Mouse (Mus musculus) forebrain, embryonic 16.5 days (tissue): ENCODE measurements around the gene Susd3. TPM values are rescaled to one million over a fixed set of nuclear protein-coding genes. Genes with fewer than 3 reads are reported as not detected.

Experiments used
- ATAC-seq: fragments of 200-750 bp; cut with Nextera tagmentation; 2 replicates; pipeline ENCODE4 v1.8.0; 2017; ENCODE audit warnings: mild to moderate bottlenecking, moderate library complexity
- H3K27ac ChIP-seq: fragments of 300-500 bp; sonication (generic); 2 replicates; pipeline ENCODE4 v1.5.1; 2014; ENCODE audit warnings: low read length, control low read depth
- H3K27me3 ChIP-seq: fragments of 300-500 bp; sonication (generic); replicated peaks from 2 replicates; pipeline ENCODE4 v1.6.1; 2014; ENCODE audit warnings: low read length; ENCODE audit not compliant: control insufficient read depth, insufficient read depth
- H3K36me3 ChIP-seq: fragments of 300-500 bp; sonication (generic); 2 replicates; pipeline ENCODE4 v1.6.1; 2014; ENCODE audit not compliant: control insufficient read depth, insufficient read depth
- H3K4me1 ChIP-seq: fragments of 300-500 bp; sonication (generic); replicated peaks from 2 replicates; pipeline ENCODE4 v1.6.1; 2014; ENCODE audit warnings: low read length; ENCODE audit not compliant: control insufficient read depth, insufficient read depth
- H3K4me2 ChIP-seq: fragments of 300-500 bp; sonication (generic); 2 replicates; pipeline ENCODE4 v1.6.1; 2014; ENCODE audit warnings: mild to moderate bottlenecking, low read length, control low read depth
- H3K4me3 ChIP-seq: fragments of 300-500 bp; sonication (generic); replicated peaks from 2 replicates; pipeline ENCODE4 v1.5.1; 2014; ENCODE audit warnings: mild to moderate bottlenecking, low read length, control low read depth
- H3K9ac ChIP-seq: fragments of 300-500 bp; sonication (generic); replicated peaks from 2 replicates; pipeline ENCODE4 v1.6.1; 2014; ENCODE audit warnings: low read depth, low read length, control low read depth
- H3K9me3 ChIP-seq: fragments of 300-500 bp; sonication (generic); 2 replicates; pipeline ENCODE4 v1.6.1; 2016; ENCODE audit warnings: low read length; ENCODE audit not compliant: control insufficient read depth
- WGBS: fragments of 180-500 bp; shearing (Covaris S2); extraction: QIAGEN DNeasy Blood & Tissue Kit; methylation state at CpG from one replicate; pipeline ENCODE4 v1.1.7; 2014; 5-methylcytosine and 5-hydroxymethylcytosine counted together
- polyA plus RNA-seq: library from polyadenylated mRNA; unstranded; fragments of >200 nt; fragmentation: Nextera tagmentation; extraction: Ambion mirVana; gene quantifications from 2 replicates; pipeline ENCODE4 v1.2.1, GENCODE M21; 2015

Susd3 gene
- polyA plus RNA-seq, 1 experiment from 2014 or later = 0.85 TPM

- no peak overlapping the region for H3K4me2 ChIP-seq
- 70% methylated on average over 3 of the region's 3 CpGs for WGBS
- no peak for ATAC-seq
- H3K4me1 ChIP-seq = peaks cover 5% of the 10 kb centered on the region
- H3K9me3 ChIP-seq = no peaks in the 10 kb centered on the region
- H3K27ac ChIP-seq = no peak overlapping the region
- H3K9ac ChIP-seq = no peak overlapping the region
- H3K4me3 ChIP-seq = no peak overlapping the region
- H3K27me3 ChIP-seq = peaks cover 20% of the 10 kb centered on the region
- H3K36me3 ChIP-seq = no peaks in the 10 kb centered on the region
Measured at GRCm38 (mm10) chr13:49248923-49249322, 417 bp upstream of the Susd3 start.

GRCm38 (mm10) chr13:49247740-49248466, 603 bp downstream of the Susd3 start:
- Histone ChIP-seq H3K27me3 (peaks cover 20% of the 10 kb centered on the region), H3K9ac (peak overlapping the region; percentile 29; the same call in 1 of the 2 replicates), H3K36me3 (no peaks in the 10 kb centered on the region), H3K4me3 (peak overlapping the region; percentile 38), H3K9me3 (no peaks in the 10 kb centered on the region), H3K4me2 (peak overlapping the region; percentile 54), H3K4me1 (peaks cover 5% of the 10 kb centered on the region), H3K27ac (no peak overlapping the region)
- 0 out of 2 replicates have a peak, but pooled peaks have one; percentile 40 for ATAC-seq
- 1% methylated on average over 58 of the region's 58 CpGs for WGBS

- WGBS = 42% methylated on average over 12 of the region's 12 CpGs
Measured at GRCm38 (mm10) chr13:49247232-49247739, 1.2 kb downstream of the Susd3 start.

GRCm38 (mm10) chr13:49246626-49247025, 1.9 kb downstream of the Susd3 start:
- H3K4me3 ChIP-seq = no peak overlapping the region
- no peaks in the 10 kb centered on the region for H3K36me3 ChIP-seq
- H3K9me3 ChIP-seq = no peaks in the 10 kb centered on the region
- WGBS = 77% methylated on average over 2 of the region's 2 CpGs
- peaks cover 5% of the 10 kb centered on the region for H3K4me1 ChIP-seq
- H3K27ac ChIP-seq = no peak overlapping the region
- H3K4me2 ChIP-seq = no peak overlapping the region
- no peak for ATAC-seq
- H3K27me3 ChIP-seq = peaks cover 20% of the 10 kb centered on the region
- no peak overlapping the region for H3K9ac ChIP-seq

More at GRCm38 (mm10) chr13:49247232-49247739, 1.2 kb downstream of the Susd3 start:
- peak overlapping the region; percentile 54 for H3K4me2 ChIP-seq
- no peak for ATAC-seq
- H3K36me3 ChIP-seq = no peaks in the 10 kb centered on the region
- H3K4me1 ChIP-seq = peaks cover 5% of the 10 kb centered on the region
- H3K27me3 ChIP-seq = peaks cover 20% of the 10 kb centered on the region
- no peak overlapping the region for H3K27ac ChIP-seq
- peak overlapping the region; percentile 38 for H3K4me3 ChIP-seq
- H3K9me3 ChIP-seq = no peaks in the 10 kb centered on the region
- H3K9ac ChIP-seq = no peak overlapping the region; the same call in 1 of the 2 replicates

GRCm38 (mm10) chr13:49246011-49246410, 2.5 kb downstream of the Susd3 start:
- 68% methylated on average over 3 of the region's 3 CpGs for WGBS
- peaks cover 5% of the 10 kb centered on the region for H3K4me1 ChIP-seq
- H3K36me3 ChIP-seq = no peaks in the 10 kb centered on the region
- H3K4me3 ChIP-seq = no peak overlapping the region
- no peak overlapping the region for H3K4me2 ChIP-seq
- no peak overlapping the region for H3K9ac ChIP-seq
- H3K9me3 ChIP-seq = no peaks in the 10 kb centered on the region
- ATAC-seq = no peak
- H3K27me3 ChIP-seq = peaks cover 20% of the 10 kb centered on the region
- no peak overlapping the region for H3K27ac ChIP-seq

- Histone ChIP-seq H3K27ac (no peak overlapping the region), H3K36me3 (no peaks in the 10 kb centered on the region), H3K4me1 (peaks cover 5% of the 10 kb centered on the region), H3K9ac (no peak overlapping the region), H3K27me3 (peaks cover 20% of the 10 kb centered on the region), H3K4me3 (no peak overlapping the region), H3K4me2 (no peak overlapping the region), H3K9me3 (no peaks in the 10 kb centered on the region)
- WGBS = 43% methylated on average over 4 of the region's 4 CpGs
- ATAC-seq = no peak
Measured at GRCm38 (mm10) chr13:49245251-49245650, 3.3 kb downstream of the Susd3 start.

- Histone ChIP-seq H3K27ac (no peak overlapping the region), H3K9ac (no peak overlapping the region), H3K4me2 (no peak overlapping the region), H3K27me3 (peaks cover 18% of the 10 kb centered on the region), H3K4me3 (no peak overlapping the region), H3K4me1 (peaks cover 5% of the 10 kb centered on the region), H3K36me3 (no peaks in the 10 kb centered on the region), H3K9me3 (no peaks in the 10 kb centered on the region)
- 93% methylated on average over 2 of the region's 2 CpGs for WGBS
- ATAC-seq = no peak
Measured at GRCm38 (mm10) chr13:49243492-49243891, 5.0 kb downstream of the Susd3 start.

- Histone ChIP-seq H3K27me3 (peaks cover 12% of the 10 kb centered on the region), H3K27ac (no peak overlapping the region), H3K9ac (no peak overlapping the region), H3K9me3 (no peaks in the 10 kb centered on the region), H3K4me2 (no peak overlapping the region), H3K36me3 (no peaks in the 10 kb centered on the region), H3K4me1 (no peaks in the 10 kb centered on the region; the same call in 1 of the 2 replicates), H3K4me3 (no peak overlapping the region)
- ATAC-seq = no peak
- 76% methylated on average over 9 of the region's 9 CpGs for WGBS
Measured at GRCm38 (mm10) chr13:49242321-49243065, 6.0 kb downstream of the Susd3 start.

GRCm38 (mm10) chr13:49238737-49239136, 9.8 kb downstream of the Susd3 start:
- H3K36me3 ChIP-seq = no peaks in the 10 kb centered on the region
- H3K4me2 ChIP-seq = no peak overlapping the region
- no peaks in the 10 kb centered on the region for H3K9me3 ChIP-seq
- H3K27ac ChIP-seq = no peak overlapping the region
- no peak overlapping the region for H3K4me3 ChIP-seq
- H3K27me3 ChIP-seq = no peaks in the 10 kb centered on the region
- no peak for ATAC-seq
- no peak overlapping the region for H3K9ac ChIP-seq
- H3K4me1 ChIP-seq = no peaks in the 10 kb centered on the region
- 94% methylated on average over 8 of the region's 8 CpGs for WGBS
